Mouse (Mus musculus): ENCODE data around the gene Mthfsd.

The Mthfsd gene

DNA sequence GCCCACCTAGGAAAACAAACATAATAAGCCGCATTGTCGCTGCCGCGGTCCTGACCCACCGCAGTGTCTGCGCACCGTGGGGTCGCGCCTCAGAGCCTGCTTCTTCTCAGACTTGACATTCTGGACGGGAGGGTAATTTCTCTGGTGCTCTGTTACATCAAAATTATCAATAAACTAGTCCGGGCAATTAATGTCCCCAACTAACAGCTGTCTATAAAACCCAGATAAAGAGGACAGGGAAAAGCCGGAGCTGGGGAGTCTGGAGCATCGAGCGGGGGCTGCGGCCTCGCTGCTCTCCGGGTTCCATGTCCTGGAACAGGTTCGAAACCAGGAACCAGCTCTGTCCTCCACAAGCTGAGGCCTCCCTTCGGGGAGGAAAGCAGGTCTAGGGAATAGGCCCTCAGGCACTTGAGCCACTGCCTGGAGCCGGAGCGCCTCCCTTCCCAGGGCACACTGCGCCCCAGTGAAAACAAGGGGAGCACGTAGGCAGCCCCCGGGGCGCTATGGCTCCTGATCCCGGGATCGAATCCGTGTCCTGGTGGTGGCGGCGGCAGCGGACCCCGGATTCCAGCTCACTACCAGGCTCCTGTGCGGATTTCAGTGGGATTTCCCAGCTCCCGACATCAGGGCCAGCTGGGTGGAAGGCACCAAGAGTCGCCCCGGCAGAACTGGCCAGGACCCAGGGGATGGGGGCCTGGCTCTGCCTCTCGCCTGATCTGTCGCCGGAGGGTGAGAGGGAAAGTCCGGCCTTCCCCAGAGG is 19.1 kb downstream of the Mthfsd start:
- DNase-seq (ENCODE audit: low read depth, low spot score) = no peak

DNA sequence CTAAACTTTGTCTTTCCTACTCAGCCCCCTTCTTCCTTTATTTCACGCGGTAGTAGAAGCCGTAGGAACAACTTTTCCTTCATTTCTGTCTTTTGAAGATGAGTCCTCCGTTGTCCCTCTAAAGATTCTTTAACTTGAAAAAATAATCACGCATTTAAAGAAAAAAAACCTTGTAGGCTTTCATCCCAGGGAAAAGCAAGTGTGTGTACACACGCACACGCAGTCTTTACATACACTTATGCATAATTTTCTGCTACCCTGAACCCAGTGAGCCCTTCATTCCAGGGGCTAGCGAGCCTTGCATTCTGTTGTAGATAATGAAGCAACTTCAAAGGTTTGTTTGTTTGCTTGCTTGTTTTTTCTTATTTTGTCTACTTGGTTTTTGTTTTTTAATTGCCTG is 19.9 kb downstream of the Mthfsd start:
- DNase-seq (ENCODE audit: low read depth, low spot score) = no peak

DNA sequence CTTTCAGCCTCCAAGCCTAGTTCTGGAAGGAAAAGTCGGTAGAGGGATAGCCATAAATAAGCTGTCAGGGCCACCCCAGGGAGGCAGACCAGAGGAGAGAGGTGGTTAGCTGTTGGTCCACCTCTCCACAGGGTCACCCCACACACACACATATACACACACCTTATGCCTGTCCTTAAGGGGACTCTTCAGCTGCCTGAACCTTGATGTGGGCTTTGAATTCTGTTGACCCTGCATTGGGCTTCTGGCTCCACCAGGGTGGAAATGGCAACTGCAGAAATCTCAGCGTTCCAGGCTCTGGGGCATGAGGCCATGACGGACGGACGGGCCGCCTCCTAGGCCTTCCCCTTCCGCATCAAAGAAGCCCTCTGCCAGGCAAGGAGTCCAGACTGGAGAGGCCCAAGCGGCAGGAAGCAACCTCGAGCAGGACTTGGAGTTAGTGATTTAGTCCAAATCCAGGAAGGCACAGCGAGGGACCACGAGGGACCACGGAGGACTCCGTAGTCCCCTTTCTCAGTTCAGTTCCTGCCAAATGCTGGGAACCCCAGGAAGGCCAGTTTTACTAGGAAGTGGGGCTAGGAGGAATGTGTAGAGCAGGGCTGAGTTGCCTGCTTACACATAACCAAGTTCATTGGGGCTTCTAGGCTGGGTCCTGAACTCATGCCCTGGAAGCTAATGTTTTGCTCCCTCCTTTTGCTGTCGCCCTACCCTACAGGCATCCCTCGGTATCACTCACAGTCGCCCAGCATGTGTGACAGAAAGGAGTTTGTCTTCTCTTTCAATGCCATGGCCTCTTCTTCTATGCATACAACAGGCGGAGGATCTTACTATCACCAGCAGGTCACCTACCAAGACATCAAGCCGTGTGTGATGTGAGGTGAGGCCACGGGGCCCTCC is 21.9 kb downstream of the Mthfsd start:
- DNase-seq (ENCODE audit: low read depth, low spot score) = no peak

DNA sequence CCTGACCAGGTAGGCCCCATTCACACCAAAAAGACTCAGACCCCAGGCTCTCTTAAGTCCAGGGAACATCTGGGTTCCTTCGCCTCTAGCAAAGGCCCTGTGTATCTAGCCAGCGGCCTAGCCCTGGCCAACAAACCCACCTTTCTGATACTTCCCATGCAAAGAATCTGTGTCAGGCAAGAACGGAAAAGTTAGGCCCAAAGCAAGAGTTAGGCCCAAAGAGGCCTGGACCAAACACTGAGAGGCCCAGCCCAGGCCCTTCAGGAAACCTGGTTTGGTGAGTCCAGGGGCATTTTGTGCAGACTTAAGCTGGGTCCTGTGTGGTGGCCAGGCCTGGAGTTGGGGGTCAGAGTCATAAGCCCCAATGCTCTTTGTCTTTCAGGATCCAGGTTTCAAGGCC is 22.6 kb downstream of the Mthfsd start:
- DNase-seq (ENCODE audit: low read depth, low spot score) = no peak

DNA sequence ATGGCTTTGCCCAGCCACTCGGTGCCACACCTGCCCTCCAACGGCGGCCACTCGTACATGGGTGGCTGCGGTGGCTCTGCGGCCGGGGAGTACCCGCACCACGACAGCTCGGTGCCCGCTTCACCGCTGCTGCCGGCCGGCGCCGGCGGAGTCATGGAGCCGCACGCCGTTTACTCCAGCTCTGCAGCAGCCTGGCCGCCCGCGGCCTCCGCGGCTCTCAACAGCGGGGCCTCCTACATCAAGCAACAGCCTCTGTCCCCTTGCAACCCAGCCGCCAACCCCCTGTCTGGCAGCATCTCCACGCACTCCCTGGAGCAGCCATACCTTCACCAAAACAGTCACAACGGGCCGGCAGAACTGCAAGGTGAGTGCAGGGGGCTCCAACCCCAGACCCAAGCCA is 23.2 kb downstream of the Mthfsd start:
- DNase-seq (ENCODE audit: low read depth, low spot score) = no peak

DNA sequence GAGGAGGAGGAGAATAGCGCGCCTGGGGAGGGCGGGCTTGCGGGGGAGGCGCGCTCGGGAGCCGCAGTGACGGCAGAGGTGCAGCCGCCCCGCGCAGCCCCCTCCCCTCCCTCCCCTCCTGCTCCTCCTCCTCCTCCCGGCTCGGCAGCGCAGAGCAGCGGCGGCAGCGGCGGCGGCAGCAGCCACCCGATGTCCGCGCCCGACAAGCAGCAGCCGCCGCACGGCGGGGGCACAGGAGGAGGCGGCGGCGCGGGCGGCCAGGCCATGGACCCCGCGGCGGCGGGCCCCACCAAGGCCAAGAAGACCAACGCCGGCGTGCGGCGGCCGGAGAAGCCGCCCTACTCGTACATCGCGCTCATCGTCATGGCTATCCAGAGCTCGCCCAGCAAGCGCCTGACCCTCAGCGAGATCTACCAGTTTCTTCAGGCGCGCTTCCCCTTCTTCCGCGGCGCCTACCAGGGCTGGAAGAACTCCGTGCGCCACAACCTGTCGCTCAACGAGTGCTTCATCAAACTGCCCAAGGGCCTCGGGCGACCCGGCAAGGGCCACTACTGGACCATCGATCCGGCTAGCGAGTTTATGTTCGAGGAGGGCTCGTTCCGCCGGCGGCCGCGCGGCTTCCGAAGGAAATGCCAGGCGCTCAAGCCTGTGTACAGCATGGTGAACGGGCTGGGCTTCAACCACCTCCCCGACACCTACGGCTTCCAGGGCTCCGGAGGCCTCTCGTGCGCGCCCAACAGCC is 23.8 kb downstream of the Mthfsd start, which contains the start of gene Foxf1:
Gene Foxf1 (plus strand): TSS at position 177 of the 742 bp plus-strand sequence.
- DNase-seq (ENCODE audit: low read depth, low spot score) = peak; percentile 54

DNA sequence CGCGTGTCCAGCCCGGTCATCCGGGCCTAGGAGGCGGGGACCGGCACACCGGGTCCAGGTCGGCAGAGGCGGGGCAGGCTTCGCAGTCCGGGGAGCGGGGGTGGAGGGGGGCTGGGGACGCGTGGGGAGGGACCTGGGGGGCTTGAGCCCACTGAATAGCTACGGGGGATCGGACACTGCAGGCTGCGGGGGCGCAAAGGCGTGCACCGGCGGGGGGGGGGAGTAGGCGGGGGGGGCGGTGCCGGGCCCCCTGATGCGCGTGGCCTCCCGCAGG is 24.3 kb downstream of the Mthfsd start:
- DNase-seq (ENCODE audit: low read depth, low spot score) = no peak

DNA sequence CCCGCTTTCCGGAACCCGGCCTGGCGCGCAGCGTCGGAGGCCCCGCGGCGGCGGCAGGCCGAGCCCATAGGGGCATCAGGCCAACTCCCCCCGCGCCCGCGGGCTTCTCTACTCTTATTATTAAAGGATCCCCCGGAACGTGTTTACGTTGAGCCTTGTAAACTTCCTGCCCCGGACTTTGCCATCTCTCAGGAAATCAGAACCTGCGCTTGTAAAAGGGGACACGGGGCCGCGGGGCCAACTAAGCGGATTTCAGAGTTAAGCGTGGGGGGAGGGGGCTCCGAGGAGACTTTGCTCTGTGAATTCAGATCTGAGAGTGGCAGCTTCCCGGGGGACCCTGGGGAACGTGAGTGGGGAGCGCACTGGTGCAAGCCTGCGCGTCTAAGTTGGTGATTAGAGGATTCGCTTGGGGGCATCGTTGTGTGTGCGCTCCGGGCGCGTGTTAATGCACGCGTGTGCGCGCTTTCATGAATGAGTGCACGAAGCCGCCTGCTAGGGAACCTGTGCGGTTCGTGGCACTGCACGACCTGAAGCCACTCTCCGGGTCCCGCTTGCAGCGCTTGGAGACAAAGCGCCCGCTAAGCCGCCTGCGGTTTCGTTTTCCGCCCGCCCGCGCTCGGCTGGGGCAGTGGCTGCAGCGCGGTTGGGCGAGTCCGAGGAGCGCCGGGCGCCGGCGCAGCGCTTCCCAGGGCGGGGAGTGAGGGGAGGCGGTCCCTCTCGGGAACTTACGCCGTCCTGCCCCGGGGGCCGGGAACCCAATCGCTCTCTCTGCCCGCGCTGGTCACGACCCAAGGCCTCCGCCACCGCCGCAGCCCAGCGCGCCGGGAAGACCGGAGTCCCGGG is 24.9 kb downstream of the Mthfsd start:
- DNase-seq (ENCODE audit: low read depth, low spot score) = peak; percentile 81

DNA sequence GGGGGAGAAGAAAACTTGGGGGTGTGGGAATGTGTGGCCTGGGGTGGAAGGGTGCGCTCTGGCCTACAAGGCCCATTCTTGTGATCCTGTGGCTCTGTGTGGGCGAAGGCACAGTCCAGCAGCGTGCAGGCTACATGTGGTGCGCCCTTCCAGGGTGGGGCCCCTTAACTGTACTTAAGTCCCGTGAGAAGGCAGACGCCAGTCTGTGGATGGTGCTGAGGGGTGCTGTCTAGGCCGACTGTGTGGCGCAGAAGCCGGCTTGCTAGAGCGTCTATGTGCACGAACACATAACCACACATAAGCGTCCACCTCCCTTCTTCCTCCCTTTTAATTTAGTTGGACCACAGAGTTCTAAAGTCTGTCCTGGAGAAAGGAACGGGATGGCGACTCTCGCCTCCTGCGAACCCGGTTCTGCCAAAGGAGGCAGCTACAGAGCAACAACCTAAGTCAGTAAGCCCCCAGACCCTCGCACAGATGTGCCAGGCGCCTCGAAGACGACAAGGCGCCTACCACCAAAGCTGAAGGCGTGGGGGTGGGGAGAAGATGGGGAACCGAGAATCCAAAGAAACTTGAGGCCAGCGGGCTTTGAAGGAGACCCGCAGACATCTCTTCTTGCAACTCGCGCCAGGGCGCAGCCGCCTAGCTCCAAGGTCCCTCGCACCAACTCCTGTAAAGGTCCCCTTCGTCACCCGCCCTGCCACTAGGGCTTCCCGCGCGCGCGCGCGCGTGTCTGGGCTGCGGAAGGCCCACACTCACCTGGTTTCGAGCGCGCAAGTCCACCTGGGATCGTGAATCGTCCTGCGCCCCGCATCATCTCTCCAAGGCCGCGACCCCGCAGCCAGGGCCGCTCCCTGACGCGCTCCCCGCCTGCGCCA is 25.7 kb downstream of the Mthfsd start:
- peak; percentile 52 for DNase-seq (ENCODE audit: low read depth, low spot score)

DNA sequence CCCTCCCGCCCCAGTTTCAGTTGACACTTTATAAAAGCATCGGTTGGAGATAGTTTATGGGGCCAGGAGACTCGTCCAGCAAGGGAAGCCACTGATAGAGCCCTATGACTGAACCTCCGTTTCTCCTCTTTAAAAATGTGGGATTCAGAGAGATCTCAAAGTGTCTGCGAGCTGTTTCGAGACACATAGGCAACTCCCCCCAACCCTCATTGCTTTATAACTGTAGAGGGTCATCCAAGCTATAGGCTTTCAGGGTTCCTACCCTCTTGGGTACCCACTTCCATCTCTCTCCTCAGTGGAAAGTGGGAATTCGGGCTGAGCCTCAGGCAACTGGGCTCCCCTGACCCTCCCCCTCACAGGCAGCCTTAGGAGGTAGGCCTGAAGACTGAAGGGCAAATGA is 26.8 kb downstream of the Mthfsd start:
- no peak for DNase-seq (ENCODE audit: low read depth, low spot score)

DNA sequence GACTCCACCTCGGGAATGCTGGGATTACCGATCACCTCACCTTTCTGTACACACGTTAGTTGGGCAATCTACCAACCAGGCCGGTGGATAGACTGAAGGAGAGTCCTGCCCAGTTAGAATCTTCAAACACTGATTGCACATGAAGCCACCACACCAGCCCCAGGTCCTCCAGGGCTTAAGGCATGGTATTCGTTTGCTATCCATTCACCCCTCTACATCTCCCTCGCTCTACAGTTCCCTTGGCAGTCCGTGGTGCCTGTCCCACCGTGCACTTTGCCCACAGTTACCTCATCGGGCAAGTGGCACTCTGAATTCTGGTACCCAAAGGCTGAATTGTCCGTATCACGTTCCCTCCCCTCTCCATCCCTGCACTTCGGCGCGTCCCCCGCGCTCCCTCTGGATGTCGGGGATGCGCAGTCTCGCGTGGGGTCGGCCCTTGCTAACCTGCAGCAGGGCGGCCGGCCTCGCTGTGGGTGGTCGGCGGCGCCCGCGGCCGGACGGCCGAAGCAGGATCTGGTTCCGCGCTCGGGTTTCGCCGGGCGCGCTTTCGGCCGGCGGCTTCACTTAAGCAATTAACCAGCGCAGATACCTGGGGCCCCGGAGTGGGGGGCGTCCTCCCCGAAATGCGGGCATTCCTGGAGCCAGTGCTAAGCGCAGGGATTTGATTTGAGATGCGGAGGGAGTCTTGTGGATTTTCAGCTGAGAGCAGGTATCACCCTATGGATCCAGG is 27.7 kb downstream of the Mthfsd start:
- no peak for DNase-seq (ENCODE audit: low read depth, low spot score)

DNA sequence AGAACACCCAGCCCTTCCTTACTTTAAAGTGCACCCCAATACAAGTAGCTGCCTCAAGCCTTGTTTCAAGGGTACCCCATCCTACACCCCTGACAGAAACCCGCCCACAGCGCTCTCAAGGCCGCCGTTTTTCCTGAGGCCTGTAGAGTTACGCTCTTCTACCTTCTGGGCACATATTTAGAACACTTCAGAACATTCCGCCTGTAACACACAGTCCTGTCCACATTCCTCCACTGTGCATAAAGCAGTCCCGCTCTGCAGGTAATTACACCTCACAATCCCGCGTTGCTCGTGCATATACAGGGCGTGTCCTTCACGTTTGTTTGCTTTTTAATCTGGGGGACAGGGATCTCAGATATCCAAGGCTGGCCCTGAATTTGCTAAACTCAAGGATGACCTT is 28.2 kb downstream of the Mthfsd start:
- DNase-seq (ENCODE audit: low read depth, low spot score) = no peak

DNA sequence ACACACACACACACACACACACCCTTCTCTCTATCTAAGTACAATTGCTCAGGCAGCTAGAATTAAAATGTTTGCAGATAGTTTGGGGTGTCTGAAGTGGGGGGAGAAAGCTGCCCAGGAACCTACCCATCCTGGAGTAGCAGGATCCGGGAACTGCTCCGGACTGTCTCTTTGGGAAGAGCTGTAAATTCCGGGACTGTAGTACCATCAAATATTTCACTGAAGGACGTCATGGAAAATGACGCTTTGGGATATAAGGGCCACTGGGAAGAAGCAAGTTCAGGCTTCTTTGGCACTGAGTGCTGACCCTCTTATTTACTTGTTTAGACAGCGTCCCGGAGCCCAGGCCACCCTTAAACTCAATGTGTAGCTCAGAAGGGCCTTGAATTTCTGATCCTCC is 29.0 kb downstream of the Mthfsd start:
- no peak for DNase-seq (ENCODE audit: low read depth, low spot score)

DNA sequence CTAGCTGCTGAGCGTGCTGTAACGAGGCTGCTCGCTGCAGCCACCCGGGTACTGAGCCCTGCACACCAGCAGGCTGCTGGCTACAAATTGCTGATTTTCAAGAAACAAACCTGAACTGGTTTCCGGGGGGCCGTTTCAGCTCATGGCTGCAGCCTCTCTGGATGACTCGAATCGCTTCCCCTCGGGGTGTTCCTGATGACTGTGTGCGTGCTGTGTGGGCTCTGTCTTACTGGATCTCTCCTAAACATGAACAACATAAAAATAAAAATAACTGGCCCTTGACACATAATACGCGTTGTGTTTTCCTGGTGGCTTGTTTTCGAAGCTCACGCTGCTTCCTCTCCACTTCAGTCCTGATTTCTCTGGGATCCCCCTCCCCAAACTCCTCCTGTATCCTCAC is 29.5 kb downstream of the Mthfsd start:
- no peak for DNase-seq (ENCODE audit: low read depth, low spot score)

DNA sequence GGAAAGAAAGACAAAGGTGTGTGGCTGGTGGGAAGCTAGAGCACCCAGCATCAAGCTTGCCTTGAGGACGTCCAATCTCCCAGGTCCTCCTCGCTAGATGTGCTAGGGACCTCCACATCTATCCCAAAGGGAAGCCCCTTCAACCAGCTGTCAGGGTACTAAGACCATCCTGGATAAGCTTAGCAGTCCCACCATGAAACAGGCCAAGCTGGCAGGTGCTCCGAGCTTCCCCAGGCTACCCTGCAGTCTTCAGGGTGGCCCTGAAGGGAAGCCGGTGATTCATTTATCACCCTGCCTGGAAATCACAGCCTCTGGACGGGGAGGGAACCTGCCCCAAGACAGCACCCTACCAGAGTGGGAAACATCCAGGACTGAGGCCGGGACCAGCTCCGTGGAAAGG is 31.6 kb downstream of the Mthfsd start:
- no peak for DNase-seq (ENCODE audit: low read depth, low spot score)

DNA sequence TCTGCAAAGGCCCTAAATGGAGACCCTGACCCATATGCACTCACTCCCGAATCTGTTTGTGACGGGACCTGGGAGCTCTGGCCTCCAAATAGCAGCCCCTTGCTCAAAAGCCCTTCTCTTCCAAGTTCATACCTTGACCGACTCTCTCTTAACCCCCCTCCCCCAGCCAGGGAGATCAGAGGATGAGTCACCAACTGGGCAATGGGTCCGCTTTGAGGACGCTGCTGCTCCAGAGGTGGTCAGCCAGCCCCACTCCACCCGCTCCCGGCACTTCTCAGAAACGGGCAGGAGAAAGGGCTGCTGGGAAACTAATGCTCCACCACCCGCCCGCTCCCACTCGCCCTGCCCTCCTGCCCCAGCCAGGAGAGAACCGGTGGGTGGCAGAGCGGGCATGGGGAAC is 32.3 kb downstream of the Mthfsd start:
- no peak for DNase-seq (ENCODE audit: low read depth, low spot score)

DNA sequence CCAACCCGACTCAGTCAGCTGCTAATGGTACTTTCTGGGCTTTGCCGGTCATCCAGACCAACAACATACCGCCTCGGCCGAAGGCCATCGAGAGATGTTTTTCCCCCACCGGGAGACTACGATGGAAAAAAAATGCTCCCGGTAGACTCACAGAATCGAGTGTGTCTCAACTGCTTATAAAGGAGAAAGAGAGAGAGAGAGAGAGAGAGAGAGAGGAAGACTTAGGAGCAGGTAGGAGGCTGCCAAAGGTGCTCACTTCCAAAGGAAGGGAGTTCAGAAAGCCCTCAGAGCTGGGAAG is 33.4 kb downstream of the Mthfsd start:
- DNase-seq (ENCODE audit: low read depth, low spot score) = no peak

DNA sequence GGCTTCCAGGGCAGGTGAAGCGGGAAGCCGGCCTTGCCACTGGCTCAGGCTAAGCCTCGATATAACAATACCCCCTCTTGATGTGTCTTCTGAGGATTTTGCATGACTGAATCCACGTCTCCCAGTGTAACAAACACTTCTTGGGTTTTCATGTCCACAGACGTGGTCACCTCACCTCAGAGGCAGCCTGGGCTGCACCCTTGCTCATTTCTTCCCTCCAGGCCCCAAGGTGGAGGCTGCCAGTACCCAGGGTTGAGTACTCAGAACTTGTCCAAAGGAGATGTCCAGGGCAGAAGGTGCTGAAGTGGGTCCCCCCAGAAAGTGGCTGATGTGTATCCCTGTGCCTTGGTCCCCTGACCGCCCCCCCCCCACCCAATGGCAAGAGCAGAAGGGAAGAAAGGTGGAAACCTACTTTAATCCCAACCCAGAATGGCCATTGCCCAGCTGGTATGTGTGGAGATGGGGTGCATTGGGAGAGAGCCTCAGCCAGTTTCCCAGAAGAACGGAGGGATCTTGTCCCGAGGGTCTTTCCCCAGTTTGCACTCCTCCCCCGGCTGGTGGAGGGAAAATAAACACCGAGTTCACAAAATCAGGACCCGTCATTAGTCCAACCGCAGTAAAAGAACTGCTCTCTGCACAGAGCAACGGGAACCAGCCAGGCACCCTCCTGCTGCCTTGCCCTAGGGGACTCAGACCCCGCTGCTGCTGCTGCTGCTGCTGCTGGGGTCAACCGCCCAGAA is 33.9 kb downstream of the Mthfsd start:
- no peak for DNase-seq (ENCODE audit: low read depth, low spot score)

Measured in R1 (cell line).